Comparison of ENCODE assay signal across 7 mouse cellular contexts in the genomic region with DNA sequence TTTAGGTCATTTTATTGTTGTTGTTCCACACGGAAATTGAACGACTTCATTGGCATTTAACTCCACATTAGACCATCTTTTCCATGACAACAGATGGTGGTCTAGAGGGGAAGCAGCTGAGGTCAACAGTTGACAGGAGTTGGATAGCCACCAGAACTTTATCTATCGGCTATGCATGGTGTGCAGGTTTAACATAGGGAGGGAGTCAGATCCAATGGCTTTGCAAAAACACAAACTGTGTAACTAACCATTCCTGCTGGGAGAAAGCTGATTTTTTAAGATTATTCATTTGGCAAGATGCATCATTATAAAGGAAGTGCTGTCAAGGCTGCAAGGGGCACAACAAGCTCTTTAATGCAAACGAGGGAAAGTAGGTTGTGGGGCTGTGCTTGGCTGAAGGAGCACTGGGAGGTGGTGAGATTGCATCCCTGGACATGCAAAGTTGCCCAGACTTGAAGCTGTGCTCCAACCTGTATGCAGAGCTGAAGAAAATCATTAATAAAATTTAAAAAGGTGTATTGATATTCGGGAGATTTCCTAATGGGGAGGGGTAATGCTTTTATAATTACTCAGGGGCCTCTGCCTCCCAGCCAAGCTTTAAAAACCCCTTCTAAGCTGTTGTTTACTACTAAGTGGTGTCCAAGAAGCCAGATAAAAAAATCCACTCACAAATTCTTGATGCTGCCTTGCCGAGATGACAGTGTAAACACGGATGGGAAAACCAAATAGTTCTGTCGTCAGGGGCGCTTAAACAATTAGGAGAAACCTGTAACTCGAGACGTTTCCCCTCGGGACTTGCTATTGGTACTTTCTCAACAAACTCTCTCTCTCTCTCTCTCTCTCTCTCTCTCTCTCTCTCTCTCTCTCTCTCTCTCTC. TPM values are rescaled to one million over a fixed set of nuclear protein-coding genes. Genes with fewer than 3 reads are reported as not detected.
A peak's percentile ranks its signal among the peaks of the same experiment; 100 is the strongest.
DNase-seq lines count a peak whose midpoint lies in the region; ATAC-seq and TF ChIP-seq lines count a peak whose summit lies in the region.

No protein-coding gene starts in this region.

- no peak overlapping the region for H3K27ac ChIP-seq in forebrain, embryonic 15.5 days (replicated peaks)
- H3K27ac ChIP-seq in liver, embryonic 14.5 days = no peak overlapping the region
- no peak overlapping the region; the same call in none of the 2 replicates for H3K27ac ChIP-seq in stomach, postnatal 0 days (replicated peaks)

- peaks cover 34% of the 10 kb centered on the region for H3K27me3 ChIP-seq in E14TG2a.4 (ENCODE audit: insufficient read depth, low read length)
- H3K27me3 ChIP-seq in forebrain, embryonic 15.5 days = no peaks in the 10 kb centered on the region
- peaks cover 33% of the 10 kb centered on the region for H3K27me3 ChIP-seq in liver, embryonic 14.5 days (ENCODE audit: control insufficient read depth, insufficient read depth, low read length)
- no peaks in the 10 kb centered on the region for H3K27me3 ChIP-seq in stomach, postnatal 0 days (ENCODE audit: control insufficient read depth, insufficient read depth, low read length)

- WGBS in forebrain, embryonic 15.5 days = 8% methylated on average over 12 of the region's 12 CpGs
- WGBS in liver, embryonic 14.5 days (ENCODE audit: insufficient replicate concordance) = 6% methylated on average over 12 of the region's 12 CpGs
- WGBS in stomach, postnatal 0 days = 9% methylated on average over 12 of the region's 12 CpGs

- intact Hi-C loops in left cerebral cortex, postnatal 14 days (cut with DNase I) = no loop called here

- H3K4me2 ChIP-seq in forebrain, embryonic 15.5 days (replicated peaks) = peak overlapping the region; percentile 89
- peak overlapping the region; percentile 71 for H3K4me2 ChIP-seq in liver, embryonic 14.5 days (ENCODE audit: low read depth)
- H3K4me2 ChIP-seq in stomach, postnatal 0 days (replicated peaks; ENCODE audit: low read depth) = peak overlapping the region; percentile 92

- TF ChIP-seq EP300 in liver, embryonic 14.5 days (IDR thresholded peaks at IDR 0.05; ENCODE audit: low read depth) = no peak
- no peak for TF ChIP-seq EP300 in stomach, postnatal 0 days (optimal IDR thresholded peaks at IDR 0.05)

- H3K36me3 ChIP-seq in E14TG2a.4 (ENCODE audit: insufficient read depth, low read length) = no peaks in the 10 kb centered on the region
- no peaks in the 10 kb centered on the region for H3K36me3 ChIP-seq in forebrain, embryonic 15.5 days
- H3K36me3 ChIP-seq in liver, embryonic 14.5 days (replicated peaks; ENCODE audit: control insufficient read depth, insufficient read depth, low read depth) = no peaks in the 10 kb centered on the region
- H3K36me3 ChIP-seq in stomach, postnatal 0 days (ENCODE audit: control insufficient read depth, insufficient read depth, low read length) = no peaks in the 10 kb centered on the region

- DNase-seq in 416B (ENCODE audit: low read depth) = peak; percentile 79
- DNase-seq in liver, embryonic 14.5 days (ENCODE audit: low read depth in 3 of 3, low spot score in 3 of 3) = no peak
- no peak for DNase-seq in stomach, postnatal 0 days (ENCODE audit: low spot score)
- no peak for DNase-seq in gastrocnemius, postnatal 10 days
- no peak for DNase-seq in left cerebral cortex, postnatal 14 days (ENCODE audit: low spot score in 2 of 2)

- H3K9ac ChIP-seq in forebrain, embryonic 15.5 days (replicated peaks) = no peak overlapping the region
- no peak overlapping the region for H3K9ac ChIP-seq in liver, embryonic 14.5 days (replicated peaks)
- 0 out of 2 replicates have a peak overlapping the region, but pooled peaks have one; percentile 27 for H3K9ac ChIP-seq in stomach, postnatal 0 days (ENCODE audit: low read length)

- no peak for TF ChIP-seq CTCF in E14TG2a.4 (conservative IDR thresholded peaks at IDR 0.05; ENCODE audit: low read length)
- no peak for TF ChIP-seq CTCF in liver, embryonic 14.5 days (IDR thresholded peaks at IDR 0.05; ENCODE audit: low read depth)
- TF ChIP-seq CTCF in stomach, postnatal 0 days (IDR thresholded peaks at IDR 0.05; ENCODE audit: low read depth) = no peak

- H3K4me3 ChIP-seq in E14TG2a.4 (replicated peaks; ENCODE audit: low read length) = peak overlapping the region; percentile 84
- H3K4me3 ChIP-seq in forebrain, embryonic 15.5 days = peak overlapping the region; percentile 80
- peak overlapping the region; percentile 59 to 63; a peak in 3 of 4 replicates for H3K4me3 ChIP-seq in liver, embryonic 14.5 days (ENCODE audit: insufficient read depth in 1 of 2, low read depth in 2 of 2, low read length in 2 of 2)
- peak overlapping the region; percentile 70; the same call in 1 of the 2 replicates for H3K4me3 ChIP-seq in stomach, postnatal 0 days (ENCODE audit: low read depth, low read length)

- no peaks in the 10 kb centered on the region for H3K9me3 ChIP-seq in E14TG2a.4 (ENCODE audit: low read length)
- H3K9me3 ChIP-seq in forebrain, embryonic 15.5 days = no peaks in the 10 kb centered on the region
- H3K9me3 ChIP-seq in liver, embryonic 14.5 days (ENCODE audit: control insufficient read depth, low read length) = no peaks in the 10 kb centered on the region
- H3K9me3 ChIP-seq in stomach, postnatal 0 days (ENCODE audit: control insufficient read depth, low read length) = no peaks in the 10 kb centered on the region

- H3K4me1 ChIP-seq in E14TG2a.4 (replicated peaks; ENCODE audit: low read depth, low read length) = peaks cover 85% of the 10 kb centered on the region
- peaks cover 35% of the 10 kb centered on the region for H3K4me1 ChIP-seq in forebrain, embryonic 15.5 days
- peaks cover 0 to 12% of the 10 kb centered on the region in 2 experiments; a peak in 2 of 4 replicates for H3K4me1 ChIP-seq in liver, embryonic 14.5 days (replicated peaks; ENCODE audit: control insufficient read depth in 2 of 2, insufficient read depth in 2 of 2, low read length in 1 of 2)
- peaks cover 6% of the 10 kb centered on the region for H3K4me1 ChIP-seq in stomach, postnatal 0 days (replicated peaks; ENCODE audit: control insufficient read depth, insufficient read depth)

- ATAC-seq in forebrain, embryonic 15.5 days (replicated peaks) = no peak
- ATAC-seq in liver, embryonic 14.5 days (ENCODE audit: insufficient read depth) = no peak
- no peak for ATAC-seq in stomach, postnatal 0 days (ENCODE audit: low FRiP score, low TSS enrichment)

RNA-seq across cellular contexts. Expression of gene 1810010H24Rik, which starts 1.3 kb away (rescaled TPM):
- polyA plus RNA-seq in forebrain, embryonic 15.5 days (2015; fragmentation: Nextera tagmentation; extraction: Ambion mirVana) = 4.0 and 5.7 TPM in 2 replicates
- polyA plus RNA-seq in liver, embryonic 14.5 days (2012; rRNA removed) = 1.8 and 1.9 TPM in 2 replicates
- 2.6 and 3.9 TPM in 2 replicates for polyA plus RNA-seq in liver, embryonic 14.5 days (2014; fragmentation: Nextera tagmentation; extraction: Ambion mirVana)
- polyA plus RNA-seq in stomach, postnatal 0 days (2015; fragmentation: Nextera tagmentation; extraction: Ambion mirVana) = 6.3 and 6.8 TPM in 2 replicates
- 1 to 10 TPM; 2.5 to 3.0 TPM for total RNA-seq in gastrocnemius, postnatal 10 days (2021)
- total RNA-seq in left cerebral cortex, postnatal 14 days (2021) = 1 to 10 TPM; 2.7 to 3.8 TPM

RNA-seq across cellular contexts. Expression of gene Kpna2, which starts 27.5 kb away (rescaled TPM):
- 262 and 282 TPM in 2 replicates for polyA plus RNA-seq in forebrain, embryonic 15.5 days (2015; fragmentation: Nextera tagmentation; extraction: Ambion mirVana)
- polyA plus RNA-seq in liver, embryonic 14.5 days (2012; rRNA removed) = 133 and 158 TPM in 2 replicates
- polyA plus RNA-seq in liver, embryonic 14.5 days (2014; fragmentation: Nextera tagmentation; extraction: Ambion mirVana) = 277 and 283 TPM in 2 replicates
- polyA plus RNA-seq in stomach, postnatal 0 days (2015; fragmentation: Nextera tagmentation; extraction: Ambion mirVana) = 146 and 158 TPM in 2 replicates
- total RNA-seq in gastrocnemius, postnatal 10 days (2021) = 10 to 100 TPM; 24.1 to 27.6 TPM
- 10 to 100 TPM; 29.9 to 37.7 TPM for total RNA-seq in left cerebral cortex, postnatal 14 days (2021)
